Mouse (Mus musculus) limb, embryonic 11.5 days (tissue): Measurements from ENCODE around the gene Gsta3. TPM values are rescaled to one million over a fixed set of nuclear protein-coding genes. Genes with fewer than 3 reads are reported as not detected.
"Not testable (repeated sequence)": the region's sequence is repeated elsewhere in the genome, so short reads cannot be mapped to it uniquely, and the experiment has no call there.

Experiments
- ATAC-seq: fragments of 200-750 bp; cut with Nextera tagmentation; 2 replicates; pipeline ENCODE4 v1.8.0; 2017; ENCODE audit warnings: low read depth; ENCODE audit not compliant: insufficient number of reproducible peaks, low FRiP score, low TSS enrichment
- DNase-seq: peaks from one replicate; pipeline ENCODE4 v3.0.0-alpha.2; 2015; ENCODE audit warnings: low spot score
- H3K27ac ChIP-seq: fragments of 300-500 bp; sonication (generic); replicated peaks from 2 replicates; pipeline ENCODE4 v1.5.1; 2014; ENCODE audit warnings: low read depth, mild to moderate bottlenecking, low read length
- H3K27me3 ChIP-seq: fragments of 300-500 bp; sonication (generic); 2 replicates; pipeline ENCODE4 v1.6.1; 2014; ENCODE audit warnings: mild to moderate bottlenecking, low read length, mixed read lengths; ENCODE audit not compliant: control insufficient read depth, insufficient read depth
- H3K36me3 ChIP-seq: fragments of 300-500 bp; sonication (generic); 2 replicates; pipeline ENCODE4 v1.6.1; 2014; ENCODE audit warnings: mild to moderate bottlenecking, low read length, moderate library complexity, mixed read lengths; ENCODE audit not compliant: control insufficient read depth, insufficient read depth
- H3K4me1 ChIP-seq: fragments of 300-500 bp; sonication (generic); 2 replicates; pipeline ENCODE4 v1.6.1; 2014; ENCODE audit warnings: low read length, mixed read lengths; ENCODE audit not compliant: control insufficient read depth, insufficient read depth
- H3K4me2 ChIP-seq: fragments of 300-500 bp; sonication (generic); 2 replicates; pipeline ENCODE4 v1.6.1; 2014; ENCODE audit warnings: low read depth, mild to moderate bottlenecking, moderate library complexity; ENCODE audit not compliant: severe bottlenecking
- H3K4me3 ChIP-seq: fragments of 300-500 bp; sonication (generic); 2 replicates; pipeline ENCODE4 v1.5.1; 2014; ENCODE audit warnings: low read depth, low read length
- H3K9ac ChIP-seq: fragments of 300-500 bp; sonication (generic); 2 replicates; pipeline ENCODE4 v1.6.1; 2014; ENCODE audit warnings: mild to moderate bottlenecking, low read length
- H3K9me3 ChIP-seq: fragments of 300-500 bp; sonication (generic); 2 replicates; pipeline ENCODE4 v1.6.1; 2016; ENCODE audit warnings: low read length; ENCODE audit not compliant: control insufficient read depth
- WGBS: fragments of 180-500 bp; shearing (Covaris S2); extraction: QIAGEN DNeasy Blood & Tissue Kit; methylation state at CpG from one replicate; pipeline ENCODE4 v1.1.7; 2014; 5-methylcytosine and 5-hydroxymethylcytosine counted together
- polyA plus RNA-seq: library from polyadenylated mRNA; unstranded; fragments of >200 nt; fragmentation: Nextera tagmentation; extraction: Ambion mirVana; gene quantifications from 2 replicates; pipeline ENCODE4 v1.2.1, GENCODE M21; 2014

The Gsta3 gene
- polyA plus RNA-seq, 1 experiment from 2014 or later: 0.17 TPM

- H3K4me1 ChIP-seq, H3K27ac ChIP-seq, H3K9me3 ChIP-seq, H3K36me3 ChIP-seq, H3K4me2 ChIP-seq, H3K4me3 ChIP-seq, H3K9ac ChIP-seq, ATAC-seq, H3K27me3 ChIP-seq, DNase-seq: not testable (repeated sequence)
- 88% methylated on average over 8 of the region's 8 CpGs for WGBS
Measured at GRCm38 (mm10) chr1:21259981-21260380, 19.6 kb downstream of the Gsta3 start.

DNA sequence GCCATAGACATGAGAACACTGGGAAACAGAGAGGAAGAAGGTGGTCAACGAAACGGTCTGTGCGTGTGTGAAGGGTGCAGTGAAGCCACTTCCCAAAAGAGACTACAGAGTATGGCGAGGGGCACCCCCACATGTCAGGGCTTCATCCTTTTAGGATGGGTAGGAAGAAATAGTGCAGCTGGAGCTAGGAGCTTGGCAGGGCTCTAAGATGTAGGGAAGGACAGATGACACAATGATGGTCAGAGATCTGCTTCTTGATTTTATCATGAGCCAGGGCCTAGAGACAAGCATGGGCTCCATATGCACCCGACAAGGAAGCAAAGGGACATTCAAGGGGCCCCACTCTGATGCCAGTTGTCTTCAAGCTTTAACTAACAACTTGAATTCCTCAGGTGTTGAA, 22.0 kb downstream of the Gsta3 start:
- Histone ChIP-seq H3K4me3 (no peak overlapping the region), H3K36me3 (no peaks in the 10 kb centered on the region), H3K4me1 (no peaks in the 10 kb centered on the region), H3K27ac (no peak overlapping the region), H3K9ac (no peak overlapping the region), H3K9me3 (no peaks in the 10 kb centered on the region), H3K4me2 (no peak overlapping the region), H3K27me3 (no peaks in the 10 kb centered on the region)
- no peak for ATAC-seq
- no peak for DNase-seq
- WGBS: 97% methylated on average over 5 of the region's 5 CpGs

DNA sequence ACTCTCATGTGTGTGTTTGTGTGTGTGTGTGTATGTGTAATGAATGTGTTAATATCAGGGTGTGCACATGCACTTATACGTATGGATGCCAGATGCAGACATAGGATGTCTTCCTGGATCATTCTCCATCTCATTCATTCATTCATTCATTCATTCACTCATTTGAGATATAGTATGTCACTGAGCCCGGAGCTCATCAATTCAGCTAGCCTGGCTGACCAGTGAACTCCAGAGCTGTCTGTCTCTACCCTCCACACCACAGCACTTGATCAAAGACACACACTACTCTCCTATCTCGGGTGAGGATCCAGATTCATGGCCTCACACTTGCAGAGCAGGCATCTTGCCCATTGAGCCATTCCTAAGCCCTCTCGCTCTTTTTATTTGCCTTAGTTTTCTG, 23.6 kb downstream of the Gsta3 start:
- Histone ChIP-seq H3K9ac (no peak overlapping the region), H3K27ac (no peak overlapping the region), H3K4me1 (no peaks in the 10 kb centered on the region), H3K4me2 (no peak overlapping the region), H3K27me3 (no peaks in the 10 kb centered on the region), H3K36me3 (no peaks in the 10 kb centered on the region), H3K9me3 (no peaks in the 10 kb centered on the region), H3K4me3 (no peak overlapping the region)
- DNase-seq: no peak
- 88% methylated on average over 4 of the region's 4 CpGs for WGBS
- ATAC-seq: no peak

- Histone ChIP-seq H3K36me3 (no peaks in the 10 kb centered on the region), H3K9ac (no peak overlapping the region), H3K4me1 (no peaks in the 10 kb centered on the region), H3K27ac (no peak overlapping the region), H3K4me2 (no peak overlapping the region), H3K27me3 (no peaks in the 10 kb centered on the region), H3K9me3 (no peaks in the 10 kb centered on the region), H3K4me3 (no peak overlapping the region)
- no peak for DNase-seq
- ATAC-seq: no peak
- 83% methylated on average over 8 of the region's 8 CpGs for WGBS
Measured at GRCm38 (mm10) chr1:21264747-21265146, 24.4 kb downstream of the Gsta3 start.

DNA sequence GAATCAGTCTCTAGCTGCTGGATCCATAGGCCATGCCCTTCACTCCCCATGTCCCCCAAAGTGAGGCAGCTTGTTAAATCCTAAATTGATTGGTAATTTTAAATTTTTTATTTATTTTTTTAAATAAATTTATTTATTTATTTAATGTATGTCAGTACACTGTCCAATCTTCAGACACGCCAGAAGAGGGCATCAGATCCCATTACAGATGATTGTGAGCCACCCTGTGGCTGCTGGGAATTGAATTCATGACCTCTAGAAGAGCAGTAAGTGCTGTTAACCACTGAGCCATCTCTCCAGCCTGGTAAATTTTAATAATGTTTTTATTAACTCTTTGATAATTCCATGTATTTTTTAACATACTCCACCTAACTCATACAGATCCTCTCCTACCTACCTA, 26.4 kb downstream of the Gsta3 start:
- H3K27ac ChIP-seq: no peak overlapping the region
- no peaks in the 10 kb centered on the region for H3K9me3 ChIP-seq
- ATAC-seq (no peak), DNase-seq (no peak)
- H3K9ac ChIP-seq: no peak overlapping the region
- no peaks in the 10 kb centered on the region for H3K27me3 ChIP-seq
- H3K36me3 ChIP-seq: no peaks in the 10 kb centered on the region
- WGBS: 79% methylated on average over 1 of the region's 1 CpGs
- no peaks in the 10 kb centered on the region for H3K4me1 ChIP-seq
- H3K4me2 ChIP-seq: no peak overlapping the region
- no peak overlapping the region for H3K4me3 ChIP-seq

GRCm38 (mm10) chr1:21267466-21267865, 27.1 kb downstream of the Gsta3 start:
- 89% methylated on average over 6 of the region's 7 CpGs for WGBS
- not testable (repeated sequence) for H3K27ac ChIP-seq, H3K4me1 ChIP-seq, DNase-seq, H3K4me3 ChIP-seq, H3K36me3 ChIP-seq, H3K9me3 ChIP-seq, H3K27me3 ChIP-seq, ATAC-seq, H3K4me2 ChIP-seq, H3K9ac ChIP-seq

- Histone ChIP-seq H3K36me3 (no peaks in the 10 kb centered on the region), H3K27me3 (no peaks in the 10 kb centered on the region), H3K9ac (no peak overlapping the region), H3K27ac (no peak overlapping the region), H3K4me3 (no peak overlapping the region), H3K9me3 (no peaks in the 10 kb centered on the region), H3K4me2 (peak overlapping the region; percentile 28; the same call in 1 of the 2 replicates), H3K4me1 (no peaks in the 10 kb centered on the region)
- peak; percentile 86 for DNase-seq
- peak; percentile 70 for ATAC-seq
- 28% methylated on average over 18 of the region's 18 CpGs for WGBS
Measured at GRCm38 (mm10) chr1:21271343-21272055, 31.1 kb downstream of the Gsta3 start.

- Histone ChIP-seq H3K4me1 (no peaks in the 10 kb centered on the region), H3K27ac (no peak overlapping the region), H3K9ac (no peak overlapping the region), H3K27me3 (no peaks in the 10 kb centered on the region), H3K9me3 (no peaks in the 10 kb centered on the region), H3K36me3 (no peaks in the 10 kb centered on the region), H3K4me2 (peak overlapping the region; percentile 28; the same call in 1 of the 2 replicates), H3K4me3 (no peak overlapping the region)
- ATAC-seq (no peak), DNase-seq (peak; percentile 30)
- 19% methylated on average over 14 of the region's 14 CpGs for WGBS
Measured at GRCm38 (mm10) chr1:21272056-21272431, 31.7 kb downstream of the Gsta3 start.

- no peak overlapping the region for H3K4me2 ChIP-seq
- no peak overlapping the region for H3K27ac ChIP-seq
- no peaks in the 10 kb centered on the region for H3K27me3 ChIP-seq
- 95% methylated on average over 6 of the region's 6 CpGs for WGBS
- H3K9ac ChIP-seq: no peak overlapping the region
- no peak for DNase-seq
- no peak for ATAC-seq
- no peaks in the 10 kb centered on the region for H3K36me3 ChIP-seq
- H3K9me3 ChIP-seq: no peaks in the 10 kb centered on the region
- no peak overlapping the region for H3K4me3 ChIP-seq
- H3K4me1 ChIP-seq: no peaks in the 10 kb centered on the region
Measured at GRCm38 (mm10) chr1:21273091-21273490, 32.7 kb downstream of the Gsta3 start.
